Comparison of ENCODE assay signal across 14 mouse cellular contexts in the genomic region with DNA sequence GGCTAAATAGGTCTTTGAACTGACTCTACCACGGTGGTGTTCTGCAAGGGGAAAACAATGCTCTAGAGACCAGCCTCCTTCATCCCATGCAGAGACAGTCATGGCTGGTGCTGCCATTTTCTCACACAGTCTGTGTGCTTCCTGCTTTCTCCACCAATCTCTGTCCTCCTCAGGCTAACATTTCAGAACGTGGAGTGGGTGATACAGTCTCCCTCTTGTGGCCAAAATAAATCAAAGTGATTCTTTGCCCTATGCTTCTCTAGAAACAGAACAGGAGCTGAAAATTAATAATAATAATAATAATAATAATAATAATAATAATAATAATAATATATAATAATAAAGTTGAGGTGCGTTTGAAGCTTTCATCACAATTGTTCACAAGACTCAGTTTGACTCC.
A peak's percentile ranks its signal among the peaks of the same experiment; 100 is the strongest.
DNase-seq lines count a peak whose midpoint lies in the region; ATAC-seq lines count a peak whose summit lies in the region.
"Had no signal": no experiment of that assay in that cellular context is flagged by ENCODE, and none has a peak within 500 bp of the region (broad histone marks: within the 10 kb centered on the region; RNA-seq: fewer than 3 reads in every experiment).

No protein-coding gene starts in this region.

- 78% methylated on average over 3 of the region's 3 CpGs for WGBS in hindbrain, embryonic 11.5 days
- 81% methylated on average over 3 of the region's 3 CpGs for WGBS in hindbrain, embryonic 14.5 days
- 75% methylated on average over 3 of the region's 3 CpGs for WGBS in midbrain, embryonic 13.5 days
- WGBS in midbrain, embryonic 10.5 days: 83% methylated on average over 3 of the region's 3 CpGs

- no peaks in the 10 kb centered on the region for H3K27me3 ChIP-seq in hindbrain, embryonic 11.5 days (ENCODE audit: control insufficient read depth, insufficient read depth, low read length)
- H3K27me3 ChIP-seq in hindbrain, embryonic 14.5 days (ENCODE audit: control insufficient read depth, insufficient read depth, low read length): no peaks in the 10 kb centered on the region
- no peaks in the 10 kb centered on the region for H3K27me3 ChIP-seq in midbrain, embryonic 13.5 days
- no peaks in the 10 kb centered on the region for H3K27me3 ChIP-seq in midbrain, embryonic 10.5 days (ENCODE audit: low read depth, poor library complexity, severe bottlenecking)
- H3K27me3 ChIP-seq: heart, embryonic 13.5 days; hindbrain, embryonic 12.5 days had no signal

- no peaks in the 10 kb centered on the region for H3K36me3 ChIP-seq in hindbrain, embryonic 11.5 days (ENCODE audit: control insufficient read depth, insufficient read depth, low read length)
- no peaks in the 10 kb centered on the region for H3K36me3 ChIP-seq in hindbrain, embryonic 14.5 days (replicated peaks; ENCODE audit: control insufficient read depth, insufficient read depth)
- H3K36me3 ChIP-seq in midbrain, embryonic 13.5 days: no peaks in the 10 kb centered on the region
- no peaks in the 10 kb centered on the region for H3K36me3 ChIP-seq in midbrain, embryonic 10.5 days
- H3K36me3 ChIP-seq: heart, embryonic 13.5 days; hindbrain, embryonic 12.5 days had no signal

- H3K4me2 ChIP-seq in hindbrain, embryonic 11.5 days (replicated peaks; ENCODE audit: low read depth, low read length): no peak overlapping the region
- no peak overlapping the region for H3K4me2 ChIP-seq in hindbrain, embryonic 14.5 days (replicated peaks)
- no peak overlapping the region for H3K4me2 ChIP-seq in midbrain, embryonic 13.5 days (replicated peaks)
- H3K4me2 ChIP-seq: heart, embryonic 13.5 days; hindbrain, embryonic 12.5 days had no signal

- H3K4me1 ChIP-seq in hindbrain, embryonic 11.5 days (replicated peaks; ENCODE audit: control insufficient read depth, insufficient read depth, low read length): no peaks in the 10 kb centered on the region
- H3K4me1 ChIP-seq in hindbrain, embryonic 14.5 days (replicated peaks; ENCODE audit: control insufficient read depth, insufficient read depth, low read length): no peaks in the 10 kb centered on the region
- H3K4me1 ChIP-seq in midbrain, embryonic 13.5 days (replicated peaks): no peaks in the 10 kb centered on the region
- no peaks in the 10 kb centered on the region for H3K4me1 ChIP-seq in midbrain, embryonic 10.5 days
- H3K4me1 ChIP-seq: heart, embryonic 13.5 days; hindbrain, embryonic 12.5 days had no signal

- DNase-seq in embryo, embryonic 10.5 days (ENCODE audit: low spot score): peak; percentile 14
- no peak for DNase-seq in embryo, embryonic 10 days (ENCODE audit: low spot score)
- peak; percentile 3 for DNase-seq in hindbrain, embryonic 11.5 days (ENCODE audit: low spot score)
- DNase-seq in hindbrain, embryonic 14.5 days (ENCODE audit: low spot score): no peak
- DNase-seq in midbrain, embryonic 10.5 days (ENCODE audit: low spot score): no peak
- peak; percentile 6 for DNase-seq in retina, embryonic 14.5 days (ENCODE audit: low spot score)
- DNase-seq in right cerebral cortex, postnatal 4 days: no peak
- DNase-seq: cerebellum, postnatal 14 days; kidney, postnatal 10 days; layer of hippocampus, postnatal 36 days; right cerebral cortex, postnatal 25 days had no signal

- H3K4me3 ChIP-seq in hindbrain, embryonic 11.5 days (ENCODE audit: low read depth, low read length): no peak overlapping the region
- no peak overlapping the region for H3K4me3 ChIP-seq in hindbrain, embryonic 14.5 days (replicated peaks; ENCODE audit: low read length)
- no peak overlapping the region for H3K4me3 ChIP-seq in midbrain, embryonic 13.5 days (replicated peaks)
- no peak overlapping the region for H3K4me3 ChIP-seq in midbrain, embryonic 10.5 days
- H3K4me3 ChIP-seq: heart, embryonic 13.5 days; hindbrain, embryonic 12.5 days had no signal

- no peak for ATAC-seq in hindbrain, embryonic 11.5 days (ENCODE audit: low FRiP score)
- no peak for ATAC-seq in hindbrain, embryonic 14.5 days (ENCODE audit: low FRiP score)
- ATAC-seq in midbrain, embryonic 13.5 days: peak; percentile 48; the same call in 1 of the 2 replicates

- no peak overlapping the region for H3K9ac ChIP-seq in hindbrain, embryonic 11.5 days (ENCODE audit: low read depth, low read length)
- H3K9ac ChIP-seq in hindbrain, embryonic 14.5 days: no peak overlapping the region
- no peak overlapping the region for H3K9ac ChIP-seq in midbrain, embryonic 13.5 days (replicated peaks)
- H3K9ac ChIP-seq: heart, embryonic 13.5 days; hindbrain, embryonic 12.5 days had no signal

- no peaks in the 10 kb centered on the region for H3K9me3 ChIP-seq in hindbrain, embryonic 11.5 days (ENCODE audit: control insufficient read depth, low read length)
- H3K9me3 ChIP-seq in hindbrain, embryonic 14.5 days (ENCODE audit: control insufficient read depth, low read length): no peaks in the 10 kb centered on the region
- H3K9me3 ChIP-seq in midbrain, embryonic 13.5 days: no peaks in the 10 kb centered on the region
- H3K9me3 ChIP-seq in midbrain, embryonic 10.5 days (replicated peaks): no peaks in the 10 kb centered on the region
- H3K9me3 ChIP-seq: heart, embryonic 13.5 days; hindbrain, embryonic 12.5 days had no signal

- no peak overlapping the region for H3K27ac ChIP-seq in hindbrain, embryonic 11.5 days (ENCODE audit: low read depth, low read length)
- H3K27ac ChIP-seq in hindbrain, embryonic 14.5 days: no peak overlapping the region
- no peak overlapping the region for H3K27ac ChIP-seq in midbrain, embryonic 13.5 days
- H3K27ac ChIP-seq in midbrain, embryonic 10.5 days (replicated peaks): no peak overlapping the region
- H3K27ac ChIP-seq: heart, embryonic 13.5 days; hindbrain, embryonic 12.5 days had no signal

Comparison
In these comparisons a context has a peak if more than half of its experiments do, and no peak if none do; other contexts are left out.
1. DNase-seq: peak in embryo, embryonic 10.5 days (single experiment), hindbrain, embryonic 11.5 days (single experiment) and retina, embryonic 14.5 days (single experiment); none in embryo, embryonic 10 days (single experiment), hindbrain, embryonic 14.5 days (single experiment), midbrain, embryonic 10.5 days (single experiment) and right cerebral cortex, postnatal 4 days (single experiment).